Mouse (Mus musculus) retina, adult 2 months (tissue): ENCODE results near the gene Gck.
"Not testable (repeated sequence)": the region's sequence is repeated elsewhere in the genome, so short reads cannot be mapped to it uniquely, and the experiment has no call there.

Experiments
- DNase-seq: peaks from one replicate; pipeline ENCODE4 v3.0.0-alpha.2; 2012; ENCODE audit warnings: low read depth, low spot score

The Gck gene

DNA sequence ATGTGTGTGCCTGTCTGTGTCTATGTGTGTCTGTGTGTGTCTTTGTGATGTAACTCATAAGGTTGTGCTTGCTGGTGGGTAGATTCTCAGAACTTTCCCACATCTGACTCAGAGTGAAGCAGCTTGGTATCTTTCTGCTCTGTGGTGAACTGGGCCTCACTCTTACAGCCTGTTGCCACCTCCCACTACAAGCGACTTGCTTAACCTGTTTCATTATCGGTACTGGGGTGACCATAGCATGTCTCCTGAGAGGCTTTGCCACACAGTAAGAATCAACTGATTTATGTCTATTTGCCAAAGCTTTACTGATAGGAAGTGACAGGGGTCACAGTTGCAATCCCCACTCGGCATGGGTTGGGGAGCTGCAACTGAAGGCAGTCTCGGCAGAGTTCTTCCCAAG is 41.2 kb downstream of the Gck start:
- DNase-seq: no peak

DNA sequence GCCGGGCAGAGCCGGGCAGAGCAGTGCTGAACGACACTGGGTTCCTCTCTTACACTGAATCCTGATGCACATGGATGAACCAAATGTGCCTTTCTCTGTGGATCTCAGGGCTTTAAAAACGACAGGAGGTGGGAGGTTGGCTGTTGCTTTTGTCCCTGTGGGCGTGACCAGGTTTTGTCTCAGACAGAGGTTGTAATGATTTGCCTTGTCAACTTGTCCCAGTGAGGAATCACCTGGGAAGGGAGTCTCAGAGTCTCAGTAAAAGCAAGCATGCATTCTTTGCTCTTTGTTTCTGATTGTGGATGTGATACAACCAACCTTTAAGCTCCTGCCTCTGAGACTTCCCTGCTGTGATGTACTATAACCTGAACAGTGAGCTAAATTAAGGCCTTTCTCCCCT is 42.8 kb downstream of the Gck start:
- no peak for DNase-seq

DNA sequence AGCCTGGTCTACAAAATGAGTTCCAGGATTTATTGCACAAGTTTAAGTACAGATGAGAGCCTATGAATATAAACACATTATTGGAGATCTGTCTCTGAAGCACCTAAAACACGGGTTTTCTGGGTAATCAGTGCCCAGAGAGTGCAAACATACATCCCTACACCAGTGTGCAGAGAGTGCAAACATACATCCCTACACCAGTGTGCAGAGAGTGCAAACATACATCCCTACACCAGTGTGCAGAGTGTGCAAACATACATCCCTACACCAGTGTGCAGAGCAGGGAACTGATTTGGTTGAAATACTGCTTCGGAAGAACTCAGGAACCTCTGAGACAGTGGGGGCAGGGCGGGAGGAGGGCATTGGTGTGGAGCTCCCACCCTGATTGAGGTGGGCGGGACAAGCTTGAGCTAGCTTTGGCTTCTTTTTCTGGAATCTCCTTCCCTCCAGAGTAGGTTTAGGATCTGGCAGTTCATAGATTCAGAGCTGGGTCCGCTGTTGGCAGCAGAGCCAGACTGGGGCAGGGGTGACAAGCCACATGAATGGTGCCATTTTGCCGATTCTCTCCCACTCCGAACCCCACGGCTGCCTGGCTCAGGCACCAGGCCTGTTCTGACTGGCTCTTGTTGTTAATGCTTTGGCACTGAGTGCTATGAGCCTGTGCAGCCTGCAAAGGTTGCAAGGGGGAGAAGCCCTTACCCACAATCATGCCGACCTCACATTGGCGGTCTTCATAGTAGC is 43.9 kb downstream of the Gck start:
- DNase-seq: no peak

DNA sequence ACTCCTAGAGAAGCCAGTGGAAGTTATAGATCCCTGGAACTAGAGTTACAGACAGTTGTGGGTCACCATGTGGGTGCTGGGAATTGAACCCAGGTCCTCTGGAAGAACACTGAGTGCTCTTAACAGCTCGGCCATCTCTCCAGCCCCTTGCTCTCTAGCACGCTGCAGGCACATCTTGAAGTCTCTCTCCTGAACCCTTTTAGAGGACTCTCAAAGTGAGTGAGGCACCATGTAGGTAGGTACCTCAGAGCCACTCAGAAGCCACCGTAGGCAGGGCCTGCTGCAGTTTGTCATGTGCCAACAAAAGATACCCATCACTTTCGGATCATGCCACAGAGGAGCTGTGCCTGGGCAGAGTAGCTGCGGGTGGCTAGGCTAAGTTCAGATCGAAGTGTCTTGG is 45.0 kb downstream of the Gck start:
- no peak for DNase-seq

DNA sequence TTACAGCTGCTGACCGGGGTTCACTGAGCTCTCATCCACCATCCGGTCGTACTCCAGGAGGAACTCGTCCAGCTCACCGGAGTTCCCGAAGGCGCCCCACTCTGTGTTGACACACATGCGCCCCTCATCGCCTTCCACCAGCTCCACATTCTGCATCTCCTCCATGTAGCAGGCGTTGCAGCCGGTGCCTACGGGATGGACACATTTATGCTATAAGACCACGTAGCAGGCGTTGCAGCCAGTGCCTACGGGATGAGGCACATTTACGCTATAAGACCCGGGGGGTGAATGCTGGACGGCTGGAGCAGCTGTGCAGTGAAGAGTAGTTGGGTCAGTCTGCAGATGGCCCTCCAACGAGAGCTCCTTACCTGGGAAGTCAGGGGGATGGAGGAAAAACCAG is 45.5 kb downstream of the Gck start:
- DNase-seq: no peak

DNA sequence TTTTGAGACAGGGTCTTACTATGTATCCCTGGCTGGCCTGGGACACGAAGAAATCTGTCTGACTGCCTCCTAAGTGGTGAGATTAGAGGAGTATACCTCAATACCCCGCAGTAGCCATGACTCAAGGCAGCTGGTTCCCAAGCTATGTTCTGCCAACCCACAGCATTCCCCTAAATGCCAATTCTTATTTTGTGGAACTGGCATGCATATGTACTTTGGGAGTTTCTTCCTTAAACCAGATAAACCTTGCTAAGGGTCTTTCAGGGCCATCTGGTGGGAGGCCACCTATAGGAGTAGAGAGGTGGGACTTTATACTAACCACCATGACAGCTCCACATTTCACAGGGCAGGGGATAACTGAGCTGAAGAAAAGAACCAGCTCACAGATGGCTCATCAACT is 46.0 kb downstream of the Gck start:
- DNase-seq: no peak

DNA sequence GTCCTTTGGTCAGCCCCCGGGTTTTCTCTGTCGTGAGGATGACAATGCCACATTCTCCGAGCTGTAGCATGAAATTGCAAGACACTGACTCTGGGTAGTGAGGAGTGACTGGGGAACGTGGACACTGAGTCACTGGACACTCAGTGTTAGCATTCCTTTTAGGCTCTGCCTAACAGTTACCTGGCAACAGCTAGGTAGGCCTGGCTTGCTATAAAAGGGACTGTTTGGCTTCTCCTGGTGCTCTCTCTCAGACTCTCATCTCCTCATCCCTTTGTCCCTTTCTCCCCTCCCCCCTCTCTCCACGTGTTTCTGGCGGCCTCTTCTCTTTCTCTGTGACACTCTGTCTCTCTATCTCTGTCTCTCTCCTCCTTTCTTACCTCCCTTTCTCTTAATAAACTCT is 47.5 kb downstream of the Gck start:
- no peak for DNase-seq

DNA sequence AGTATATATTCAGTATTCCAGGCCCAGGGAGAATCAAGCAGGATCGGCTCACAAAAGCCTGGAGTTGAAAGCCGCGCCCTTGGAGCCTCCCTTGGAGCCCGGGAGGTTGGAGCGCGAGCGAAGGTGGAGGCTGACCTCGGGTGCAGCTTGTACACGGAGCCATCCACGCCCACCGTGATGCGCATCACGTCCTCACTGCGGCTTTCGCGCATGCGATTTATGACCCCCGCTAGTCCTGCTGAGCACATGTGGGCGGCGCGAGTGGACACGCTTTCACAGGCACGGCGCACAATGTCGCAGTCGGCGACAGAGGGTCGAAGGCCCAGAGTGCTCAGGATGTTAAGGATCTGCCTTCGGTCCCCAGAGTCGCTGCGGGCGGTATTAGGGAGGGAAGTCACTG is 47.9 kb downstream of the Gck start:
- DNase-seq: no peak

DNA sequence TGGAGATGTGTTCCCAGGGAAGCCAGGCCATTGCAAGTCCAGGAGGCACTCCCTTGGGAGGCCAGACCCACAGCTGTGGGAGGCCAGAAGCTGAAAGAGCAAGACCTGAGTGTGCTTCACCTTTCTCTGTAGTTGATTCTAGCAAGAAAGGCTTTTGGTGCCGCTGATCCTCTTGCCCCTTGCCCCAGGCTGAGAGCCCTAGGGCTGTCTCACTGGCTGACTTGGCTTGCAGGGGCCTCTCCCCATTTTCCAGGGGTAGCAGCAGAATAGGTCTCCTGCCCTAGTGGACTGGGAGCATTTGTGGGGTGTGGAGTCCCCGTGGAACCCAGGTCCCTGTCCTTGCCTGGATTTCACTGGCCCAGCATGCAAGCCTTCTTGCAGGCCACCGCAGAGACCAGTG is 48.6 kb downstream of the Gck start:
- no peak for DNase-seq

DNA sequence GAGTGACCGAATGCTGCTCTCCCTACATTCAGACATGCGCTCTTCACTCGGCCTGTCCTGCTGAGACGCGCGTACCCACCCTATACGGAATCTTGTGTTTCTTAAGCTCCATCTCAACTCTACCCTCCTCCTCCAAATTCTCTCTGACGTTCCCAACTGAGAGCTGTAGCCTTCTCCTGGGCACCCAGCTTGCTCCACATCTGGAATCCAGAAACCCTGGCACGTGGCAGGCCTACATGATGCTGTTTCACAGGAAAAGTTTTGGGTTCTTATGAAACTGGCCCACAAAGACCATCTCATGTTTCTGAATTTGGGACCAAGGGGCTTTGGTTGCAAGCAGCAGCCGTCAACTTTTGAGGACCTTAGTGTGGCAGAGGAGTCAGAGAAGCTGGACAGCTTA is 50.6 kb downstream of the Gck start:
- no peak for DNase-seq

DNA sequence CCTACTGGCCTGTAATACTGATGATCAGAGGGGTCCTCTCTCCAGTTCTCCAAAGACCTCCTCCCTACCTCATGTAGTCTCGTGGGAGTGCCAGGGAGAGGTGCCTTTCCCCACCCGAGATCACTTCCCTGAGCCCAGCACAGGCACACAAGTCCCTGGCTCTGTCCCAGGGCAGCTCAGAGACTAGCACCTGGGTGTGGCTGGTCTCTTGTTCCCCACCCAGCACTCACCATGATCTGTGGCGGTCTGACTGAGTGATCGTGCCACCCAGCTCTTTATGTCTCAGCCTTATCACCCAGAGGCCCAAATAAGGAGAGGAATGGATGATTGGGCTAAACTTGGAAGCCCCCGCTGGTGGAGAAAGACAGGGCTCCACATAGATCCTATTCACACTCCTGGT is 51.4 kb downstream of the Gck start, which contains the start of gene Myl7:
Gene Myl7 (minus strand): TSS at position 252 of the 400 bp plus-strand sequence.
- DNase-seq: no peak

DNA sequence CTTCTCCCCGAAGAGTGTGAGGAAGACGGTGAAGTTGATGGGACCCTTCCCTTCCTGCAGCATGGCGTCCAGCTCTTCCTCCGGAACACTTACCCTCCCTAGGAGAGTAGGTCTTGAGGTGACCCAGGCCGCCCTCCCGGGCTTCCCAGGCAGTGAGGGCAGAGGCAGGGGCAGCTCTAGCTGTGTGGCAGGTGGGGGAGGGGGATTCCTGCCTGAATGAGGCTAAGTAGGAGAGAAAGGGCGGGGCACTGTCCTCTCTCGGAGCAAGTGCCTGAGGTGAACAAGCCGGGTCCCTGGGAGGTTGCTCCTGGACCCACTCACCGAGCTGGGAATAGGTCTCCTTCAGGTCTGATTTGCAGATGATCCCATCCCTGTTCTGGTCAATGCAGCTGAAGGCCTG is 52.0 kb downstream of the Gck start:
- no peak for DNase-seq

DNA sequence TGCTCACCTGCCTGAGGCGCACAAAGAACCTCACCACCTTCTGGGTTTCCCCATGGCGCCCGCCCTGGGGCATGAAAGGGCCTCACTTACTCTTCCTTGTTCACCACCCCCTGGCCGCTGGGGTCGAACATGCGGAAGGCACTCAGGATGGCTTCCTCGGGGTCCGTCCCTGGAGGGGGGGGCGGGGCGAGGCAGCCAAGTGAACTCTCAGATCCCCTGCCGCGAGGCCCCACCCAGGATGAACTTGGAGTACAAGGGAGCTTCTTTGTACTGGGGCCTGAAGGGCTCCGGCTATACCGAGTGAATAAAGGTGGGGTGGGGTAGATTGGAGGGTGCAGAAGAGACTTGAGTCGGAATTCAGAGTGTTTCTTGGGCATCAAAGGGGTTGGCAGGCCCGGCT is 52.7 kb downstream of the Gck start:
- no peak for DNase-seq

DNA sequence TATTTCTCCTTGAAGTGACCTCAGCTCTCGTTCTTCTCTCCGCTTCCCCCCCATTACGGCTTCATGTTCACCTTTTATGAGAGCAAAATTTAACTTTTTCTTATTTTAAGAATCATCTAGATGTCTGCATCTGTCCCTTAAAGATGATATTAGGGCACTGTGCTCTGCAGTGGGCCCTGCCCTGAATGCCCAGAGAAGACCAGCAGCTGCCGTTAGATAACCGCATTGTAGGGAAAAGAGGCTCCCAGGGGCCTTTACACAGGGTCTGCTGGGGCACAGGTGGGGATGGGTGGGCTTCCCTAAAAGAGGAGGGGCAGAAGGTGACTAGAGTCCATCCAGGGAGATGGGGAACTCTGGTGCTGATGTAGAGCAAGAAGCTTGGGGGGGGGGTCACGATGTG is 56.1 kb downstream of the Gck start:
- DNase-seq: no peak

DNA sequence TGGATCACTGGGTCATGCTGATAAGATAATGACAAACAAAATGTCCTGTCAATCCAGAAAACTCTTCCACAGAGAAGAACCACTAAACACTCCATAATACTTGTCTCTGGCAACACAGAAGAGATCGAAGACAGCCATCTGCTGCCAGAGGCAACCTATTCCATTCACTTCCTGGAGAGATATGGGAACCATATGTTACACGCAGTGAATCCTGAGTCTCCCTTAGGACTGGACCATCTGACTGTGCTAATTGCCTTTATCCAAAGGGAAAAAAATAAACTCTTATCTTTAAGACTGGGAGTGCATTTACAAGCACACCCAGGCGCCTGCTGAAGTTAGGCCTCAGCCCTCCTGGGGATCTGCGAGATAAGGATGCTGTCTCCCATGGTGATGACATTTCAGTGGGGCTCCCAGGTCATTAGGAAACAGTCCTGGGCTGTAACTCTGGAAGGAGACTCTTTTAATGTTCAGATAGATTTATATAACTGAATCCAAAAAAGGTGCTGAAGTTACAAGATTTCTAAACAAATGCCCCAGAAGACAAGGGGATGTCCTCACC is 57.0 kb downstream of the Gck start:
- no peak for DNase-seq

DNA sequence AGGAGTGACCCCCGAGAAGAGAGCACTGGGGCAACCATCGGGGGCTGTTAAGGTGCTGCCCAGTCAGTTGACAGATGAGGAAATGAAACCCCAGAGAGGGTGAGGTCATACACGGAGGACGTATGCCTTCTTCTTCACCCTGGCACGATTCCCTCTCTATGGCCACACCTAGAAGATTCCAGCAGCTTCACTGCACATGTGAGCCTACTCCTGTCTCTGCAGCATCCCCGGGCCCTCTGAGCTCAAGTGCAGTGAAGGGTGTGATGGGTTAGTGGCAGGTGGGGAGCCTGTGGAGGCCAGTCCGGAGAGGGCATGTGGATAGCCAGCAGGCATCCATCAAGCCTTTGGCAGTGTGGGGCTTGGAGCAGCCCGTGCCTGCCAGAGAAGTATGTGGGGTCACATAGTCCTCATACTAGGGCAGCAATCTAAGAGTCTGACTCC is 57.7 kb downstream of the Gck start:
- no peak for DNase-seq

DNA sequence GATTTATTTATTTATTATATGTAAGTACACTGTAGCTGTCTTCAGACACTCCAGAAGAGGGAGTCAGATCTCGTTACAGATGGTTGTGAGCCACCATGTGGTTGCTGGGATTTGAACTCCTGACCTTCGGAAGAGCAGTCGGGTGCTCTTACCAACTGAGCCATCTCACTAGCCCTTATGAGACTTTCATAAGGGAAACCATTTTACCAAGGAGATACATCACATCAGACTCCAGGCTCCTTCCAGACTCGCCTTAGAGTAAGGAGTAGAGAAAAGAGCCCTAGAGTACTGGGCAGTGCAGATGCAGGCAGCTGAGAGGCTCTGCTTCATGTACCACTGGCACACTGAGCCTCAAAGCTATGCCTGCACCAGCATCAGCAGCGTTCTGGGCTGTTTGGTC is 61.3 kb downstream of the Gck start:
- not testable (repeated sequence) for DNase-seq

DNA sequence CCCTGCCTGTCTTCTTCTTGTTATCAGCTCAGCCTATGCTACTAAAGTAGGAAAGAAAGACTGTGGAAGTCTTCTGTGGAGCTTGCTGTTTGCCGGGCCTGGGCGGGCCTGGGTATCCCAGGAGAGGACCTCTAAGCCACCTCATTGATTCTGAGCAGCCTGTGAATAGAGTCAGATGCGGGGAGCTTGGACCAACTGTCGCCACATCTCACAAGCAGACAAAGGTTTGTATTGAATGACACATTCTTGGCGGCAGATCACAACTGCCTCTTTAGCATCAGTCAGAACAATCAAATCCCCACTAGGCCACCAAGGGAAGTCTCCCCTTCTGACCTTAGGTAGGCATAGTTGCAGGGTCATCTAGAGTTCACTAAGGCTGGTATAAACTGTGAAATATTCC is 62.6 kb downstream of the Gck start:
- DNase-seq: no peak

DNA sequence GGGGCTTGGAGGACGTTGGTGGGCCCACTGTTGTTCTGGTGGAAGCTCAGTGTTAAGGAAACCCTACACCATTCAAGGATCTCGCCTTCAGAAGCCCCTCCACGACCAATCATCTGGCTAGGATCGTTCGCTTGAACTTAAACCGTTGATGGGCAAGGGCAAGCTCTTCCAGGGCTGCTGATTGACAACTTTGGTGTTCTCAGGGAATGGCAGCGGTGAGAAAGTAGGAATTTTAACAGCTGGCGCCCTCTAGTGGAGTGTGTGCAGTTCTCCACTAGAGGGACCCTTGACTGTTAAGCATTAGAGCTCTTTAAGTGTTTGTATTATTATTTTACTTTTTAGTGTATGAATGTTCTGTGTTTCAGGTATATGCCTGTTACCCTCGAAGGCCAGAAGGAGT is 63.7 kb downstream of the Gck start:
- peak; percentile 48 for DNase-seq

DNA sequence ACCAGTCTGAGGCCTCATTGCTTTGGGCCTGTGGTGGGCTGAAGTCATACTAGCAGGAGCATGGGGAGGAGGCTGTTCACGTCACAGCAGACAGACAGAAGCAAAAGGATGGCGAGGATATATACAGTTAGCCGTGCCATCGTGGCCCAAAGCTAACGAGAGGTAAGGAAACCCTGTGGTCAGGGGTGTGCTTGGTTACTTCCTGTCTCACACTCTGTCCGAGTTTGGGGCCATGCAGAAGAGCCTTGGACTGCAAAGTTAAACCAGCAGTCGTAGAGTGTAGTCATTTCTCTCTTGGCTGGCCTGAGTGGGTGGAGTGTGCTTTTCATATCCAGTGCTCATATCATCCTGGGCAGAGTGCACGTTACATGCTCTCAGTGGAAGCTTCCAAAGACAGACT is 67.4 kb downstream of the Gck start:
- no peak for DNase-seq

DNA sequence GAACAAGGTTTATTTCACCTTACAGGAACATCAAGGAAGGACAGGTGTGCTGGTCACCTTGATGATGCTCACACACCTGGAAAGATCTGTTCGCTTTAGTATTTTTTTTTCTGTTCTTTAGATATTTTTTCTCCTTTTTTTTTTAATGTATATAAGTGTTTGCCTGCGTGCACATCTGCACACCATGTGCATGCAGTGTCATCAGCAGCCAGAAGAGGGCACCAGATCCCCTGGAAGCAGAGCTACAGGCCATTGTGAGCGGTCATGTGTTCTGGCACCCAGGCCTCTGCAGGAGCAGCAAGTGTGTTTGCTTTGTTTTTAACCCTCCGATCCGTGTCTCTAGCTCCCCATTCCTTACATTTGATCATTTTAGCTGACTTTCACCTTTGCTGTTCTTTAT is 70.0 kb downstream of the Gck start:
- DNase-seq: no peak

DNA sequence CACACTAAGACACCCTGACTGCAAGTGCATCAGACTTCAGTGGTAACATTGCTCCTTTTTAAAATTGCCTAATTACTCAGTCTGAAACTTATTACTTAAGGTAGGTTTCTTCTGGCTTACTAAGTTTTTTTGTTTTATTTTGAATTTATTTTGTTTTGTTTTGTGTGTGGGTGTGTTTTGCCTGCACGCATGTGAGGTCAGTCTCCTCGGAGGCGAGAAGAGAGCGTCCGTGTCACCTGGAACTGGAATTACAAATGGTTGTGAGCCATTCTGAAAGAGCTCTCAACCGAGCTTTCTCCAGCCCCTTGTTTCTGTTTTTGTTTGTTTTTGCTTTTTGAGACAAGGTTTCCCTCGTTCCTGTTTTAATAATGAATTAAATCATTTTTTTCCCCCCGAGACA is 71.2 kb downstream of the Gck start:
- DNase-seq: no peak

DNA sequence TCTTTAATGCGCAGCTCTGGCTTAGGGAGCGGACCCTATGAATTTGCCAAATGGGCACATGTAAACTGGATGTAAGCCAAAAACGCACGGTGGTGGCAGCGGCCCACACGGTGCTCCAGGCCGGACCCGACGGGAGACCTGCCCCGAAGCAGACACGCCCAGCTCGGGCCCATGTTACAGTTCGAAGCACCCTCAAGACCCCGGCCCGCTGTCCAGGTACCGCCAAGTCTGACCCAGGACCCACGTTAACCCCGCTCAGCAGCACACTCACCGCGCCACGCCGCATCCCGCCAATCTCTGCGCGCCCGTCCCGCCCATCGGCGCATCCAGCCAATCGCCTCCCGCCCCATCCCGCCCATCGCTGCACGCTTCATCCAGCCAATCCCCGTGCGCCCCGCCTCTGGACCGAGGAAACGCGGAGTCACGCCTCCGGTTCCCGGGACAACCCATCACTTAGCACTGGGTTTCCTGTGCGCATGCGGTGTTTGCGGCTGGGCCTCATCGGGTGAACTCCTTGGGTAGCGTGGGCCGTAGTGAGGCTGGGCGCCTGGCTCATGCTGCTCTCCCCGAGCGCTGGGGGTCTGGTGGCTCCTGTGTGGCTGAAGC is 71.9 kb downstream of the Gck start, which contains the start of gene Pold2:
Gene Pold2 (minus strand): TSS at position 372 of the 606 bp plus-strand sequence.
- peak; percentile 89 for DNase-seq
